Mouse (Mus musculus): ENCODE measurements around the gene Fbxo31. TPM values are rescaled to one million over a fixed set of nuclear protein-coding genes. Genes with fewer than 3 reads are reported as not detected.

Gene Fbxo31
- polyA plus RNA-seq, 1 experiment from 2014 or later, result 17.6 TPM

Other genes with a start within 250 kb of the Fbxo31 start
- not detected in 2 replicates for gene 1700018B08Rik, start 34.5 kb downstream of the Fbxo31 start, polyA plus RNA-seq (2015; fragmentation: Nextera tagmentation; extraction: Ambion mirVana)
- 189 and 193 TPM in 2 replicates for gene Map1lc3b, start 11.6 kb upstream of the Fbxo31 start, polyA plus RNA-seq (2015; fragmentation: Nextera tagmentation; extraction: Ambion mirVana)
- gene Zcchc14, start 74.1 kb upstream of the Fbxo31 start, polyA plus RNA-seq (2015; fragmentation: Nextera tagmentation; extraction: Ambion mirVana), result 18.4 and 20.1 TPM in 2 replicates
- gene Jph3, start 150.8 kb upstream of the Fbxo31 start, polyA plus RNA-seq (2015; fragmentation: Nextera tagmentation; extraction: Ambion mirVana), result 0.81 and 1.0 TPM in 2 replicates

All from limb, embryonic 13.5 days (tissue).